Mouse (Mus musculus) spleen, adult 2 months (tissue): ENCODE measurements at regions not wholly inside any gene's neighbourhood (a gene's known extent, or its start where the extent isn't known, plus 50 kb on each side); places are given as distances from the start of the nearest gene placed in this dataset.

Experiments used
- CTCF ChIP-seq: fragments of 200-500 bp; IDR thresholded peaks from 2 replicates; pipeline ENCODE4 v1.5.1; 2011; ENCODE audit warnings: mild to moderate bottlenecking, inconsistent platforms; ENCODE audit not compliant: insufficient read depth, insufficient read length, insufficient replicate concordance; ENCODE audit errors: extremely low read depth
- POLR2A ChIP-seq: fragments of 200-500 bp; IDR thresholded peaks from 2 replicates; pipeline ENCODE4 v1.6.1; 2011; ENCODE audit warnings: low read depth, low read length, inconsistent platforms

GRCm38 (mm10) chr13:60376705-60377104 lies 199.5 kb upstream of the Gas1 start:
- no peak for TF ChIP-seq CTCF
- TF ChIP-seq POLR2A = no peak
